Mouse (Mus musculus) cerebellum, adult 11-12 months (tissue): ENCODE results near the gene Slc9a2.
"Not testable (repeated sequence)": the region's sequence is repeated elsewhere in the genome, so short reads cannot be mapped to it uniquely, and the experiment has no call there.

Source experiments
- DNase-seq: peaks from one replicate; pipeline ENCODE4 v3.0.0; 2022

The Slc9a2 gene

DNA sequence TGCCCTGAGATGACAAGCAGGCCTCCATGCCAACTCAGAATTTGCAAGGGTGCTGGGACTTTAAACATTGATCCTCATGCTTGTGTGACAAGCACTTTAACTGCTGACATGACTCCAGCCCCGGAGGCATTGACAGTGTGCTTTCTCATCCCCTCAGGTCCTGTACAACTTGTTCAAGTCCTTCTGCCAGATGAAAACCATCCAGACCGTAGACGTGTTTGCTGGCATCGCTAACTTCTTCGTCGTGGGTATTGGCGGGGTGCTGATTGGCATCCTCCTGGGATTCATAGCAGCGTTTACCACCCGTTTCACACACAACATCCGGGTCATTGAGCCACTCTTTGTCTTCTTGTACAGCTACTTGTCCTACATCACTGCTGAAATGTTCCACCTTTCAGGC is 45.7 kb downstream of the Slc9a2 start:
- DNase-seq = no peak

DNA sequence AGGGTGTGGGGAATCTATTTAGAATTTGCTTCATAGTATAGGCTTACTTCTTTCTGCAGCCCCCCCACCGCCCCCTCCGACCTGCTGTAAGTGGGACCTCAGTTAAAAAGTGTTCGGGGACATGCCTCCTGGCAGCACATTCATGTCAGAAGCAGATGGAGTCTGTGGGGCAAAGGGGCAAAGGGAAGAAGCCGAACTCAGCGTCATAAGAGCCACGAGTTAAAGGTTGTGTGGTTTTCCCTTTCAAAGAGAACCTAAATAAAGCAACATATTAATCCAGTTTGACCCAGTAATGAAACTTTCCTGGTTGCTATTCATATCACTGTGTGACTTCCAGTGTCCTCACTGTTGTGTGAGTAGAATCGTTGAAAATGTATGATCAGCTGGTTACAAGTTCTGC is 47.0 kb downstream of the Slc9a2 start:
- no peak for DNase-seq

DNA sequence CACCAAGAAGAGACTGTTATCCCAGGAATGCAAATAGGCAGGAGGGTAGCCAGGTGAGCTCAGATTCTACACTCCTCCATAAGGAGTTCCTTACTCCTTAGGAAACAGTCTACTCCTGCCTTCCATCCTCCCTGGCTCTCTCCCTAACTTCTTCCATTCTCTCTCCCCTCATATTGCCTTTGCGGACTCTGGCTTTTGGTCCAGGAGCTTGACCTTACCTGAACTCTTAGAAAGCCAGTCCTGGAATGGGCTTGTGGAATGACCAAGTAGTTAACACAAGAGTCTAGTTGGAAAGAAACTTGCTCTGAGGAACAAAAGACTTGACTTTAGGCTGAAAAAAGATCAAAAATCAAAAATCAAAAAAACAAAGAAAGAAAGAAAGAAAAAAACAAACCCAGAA is 48.3 kb downstream of the Slc9a2 start:
- DNase-seq = no peak

- no peak for DNase-seq
Measured at GRCm38 (mm10) chr1:40737671-40738070, 57.3 kb downstream of the Slc9a2 start.

GRCm38 (mm10) chr1:40738246-40738645 is 57.9 kb downstream of the Slc9a2 start:
- DNase-seq = not testable (repeated sequence)

GRCm38 (mm10) chr1:40740739-40741138 is 60.4 kb downstream of the Slc9a2 start:
- no peak for DNase-seq

DNA sequence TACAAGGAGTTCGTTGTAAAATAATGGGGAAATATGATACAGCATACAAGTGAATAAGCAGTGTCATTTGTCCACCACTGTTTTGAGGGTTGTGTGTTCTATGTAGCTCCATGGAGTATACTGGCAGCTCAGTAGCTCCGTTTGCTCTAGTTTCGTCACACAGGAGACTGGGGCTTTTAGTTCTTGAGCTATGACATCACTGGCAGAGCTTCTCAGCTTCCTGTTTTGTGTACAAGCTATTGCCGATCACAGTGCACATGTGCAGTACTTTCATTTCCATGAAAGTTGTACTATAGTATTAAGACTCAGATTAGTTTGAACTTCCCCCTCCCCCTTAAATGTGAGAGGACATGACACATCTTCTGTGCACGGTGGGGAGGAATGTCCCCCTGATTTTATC is 65.7 kb downstream of the Slc9a2 start:
- no peak for DNase-seq

- no peak for DNase-seq
Measured at GRCm38 (mm10) chr1:40759751-40760445, 79.5 kb downstream of the Slc9a2 start.

- DNase-seq = no peak
Measured at GRCm38 (mm10) chr1:40764042-40764441, 83.7 kb downstream of the Slc9a2 start.

DNA sequence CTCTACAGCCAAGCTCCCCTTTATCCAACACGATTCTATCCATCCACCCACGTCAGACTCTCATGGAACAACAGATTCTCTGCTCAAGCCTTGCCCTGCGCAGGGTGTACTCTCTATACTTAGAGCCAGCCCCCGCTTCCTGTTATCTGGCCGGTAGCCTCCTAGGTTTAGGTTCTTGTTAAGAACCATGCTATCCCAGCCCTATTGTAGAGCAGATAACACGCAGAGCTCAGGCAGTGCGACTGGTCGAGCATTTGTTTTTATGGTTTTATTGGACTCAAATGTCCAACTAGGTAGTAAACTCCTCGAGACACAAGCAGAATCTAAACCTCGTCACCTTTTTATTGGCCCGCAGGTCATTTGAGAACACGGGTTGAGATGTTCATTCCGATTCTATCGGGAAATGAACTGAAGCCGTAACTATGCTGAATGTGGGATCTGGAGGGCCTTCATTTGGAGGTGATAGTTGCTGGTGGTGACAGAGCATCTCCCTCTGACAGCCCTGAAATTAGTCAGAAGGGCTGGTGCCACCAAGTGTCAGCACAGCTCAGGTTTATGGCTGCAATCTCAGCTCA is 84.4 kb downstream of the Slc9a2 start:
- no peak for DNase-seq

GRCm38 (mm10) chr1:40765521-40765920 is 85.1 kb downstream of the Slc9a2 start:
- no peak for DNase-seq

DNA sequence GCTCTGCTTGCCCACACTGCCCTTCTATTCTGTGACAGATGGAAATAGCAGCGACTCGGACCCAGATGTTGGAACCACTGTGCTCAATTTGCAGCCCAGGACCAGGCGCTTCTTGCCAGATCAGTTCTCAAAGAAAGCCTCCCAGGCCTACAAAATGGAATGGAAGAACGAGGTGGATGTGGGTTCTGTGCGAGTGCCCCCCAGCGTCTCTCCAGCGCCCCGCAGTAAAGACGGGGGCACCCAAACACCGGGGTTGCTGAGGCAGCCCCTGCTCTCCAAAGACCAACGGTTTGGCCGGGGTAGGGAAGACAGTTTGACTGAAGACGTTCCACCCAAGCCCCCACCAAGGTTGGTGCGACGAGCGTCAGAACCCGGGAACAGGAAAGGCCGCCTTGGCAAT is 87.2 kb downstream of the Slc9a2 start:
- no peak for DNase-seq

- no peak for DNase-seq
Measured at GRCm38 (mm10) chr1:40768606-40769005, 88.2 kb downstream of the Slc9a2 start.

- peak; percentile 8 for DNase-seq
Measured at GRCm38 (mm10) chr1:40769331-40769894, 89.0 kb downstream of the Slc9a2 start.

DNA sequence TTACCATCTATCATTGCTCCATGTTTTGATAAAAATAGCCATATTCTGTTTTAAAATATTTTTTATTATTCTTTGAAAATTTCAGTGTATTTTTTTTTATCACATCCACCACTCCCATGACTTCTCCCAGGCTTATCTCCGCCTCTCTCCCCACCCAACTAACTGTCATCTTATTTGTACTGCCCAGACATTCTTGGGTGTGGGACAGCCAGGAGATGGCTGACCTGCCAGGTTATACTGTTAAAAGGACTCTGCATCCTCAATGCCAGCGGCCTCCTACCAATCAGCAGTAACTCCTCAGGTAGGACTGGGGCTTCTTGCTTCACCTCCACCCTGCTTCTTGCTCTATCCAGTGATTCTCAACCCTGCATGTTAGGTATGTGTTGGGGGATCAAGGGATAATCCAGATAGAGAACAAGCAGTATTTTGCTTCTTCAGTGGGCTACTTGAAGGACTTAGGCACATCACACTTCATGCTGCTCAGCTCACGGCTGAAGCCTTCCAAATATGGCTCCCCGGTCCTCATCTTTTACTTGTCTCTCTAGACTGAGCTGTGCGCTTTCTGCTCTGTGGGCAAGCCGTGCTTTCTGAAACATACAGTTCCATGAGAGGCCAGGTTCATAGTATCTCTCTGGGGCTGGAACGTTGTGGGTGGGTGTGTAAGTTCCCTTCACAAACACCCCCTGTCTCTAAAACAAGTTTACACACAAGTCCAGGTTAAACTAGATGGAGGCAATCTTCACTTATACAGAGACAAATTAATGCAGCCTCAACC is 91.0 kb downstream of the Slc9a2 start:
- DNase-seq = no peak

GRCm38 (mm10) chr1:40773234-40773633 is 92.9 kb downstream of the Slc9a2 start:
- DNase-seq = no peak

DNA sequence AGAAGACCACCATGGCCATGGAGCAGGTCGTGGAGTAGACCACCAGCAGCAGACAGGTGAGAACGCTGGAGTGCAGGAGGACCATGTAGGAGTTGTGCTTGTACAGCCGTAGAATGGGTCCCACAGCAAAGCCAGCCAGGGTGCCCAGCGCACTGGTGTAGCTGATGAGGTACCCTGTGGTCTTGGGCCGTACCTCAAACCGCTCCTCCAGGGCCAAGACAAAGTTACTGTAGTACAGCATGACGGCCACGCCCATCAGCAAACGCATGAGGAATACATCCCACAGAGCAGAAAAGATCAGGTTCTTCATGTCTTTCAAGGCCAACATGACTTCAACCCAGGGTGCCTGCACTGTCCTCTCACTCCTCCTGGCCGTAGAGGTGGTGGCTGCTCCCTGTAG is 93.7 kb downstream of the Slc9a2 start:
- no peak for DNase-seq

DNA sequence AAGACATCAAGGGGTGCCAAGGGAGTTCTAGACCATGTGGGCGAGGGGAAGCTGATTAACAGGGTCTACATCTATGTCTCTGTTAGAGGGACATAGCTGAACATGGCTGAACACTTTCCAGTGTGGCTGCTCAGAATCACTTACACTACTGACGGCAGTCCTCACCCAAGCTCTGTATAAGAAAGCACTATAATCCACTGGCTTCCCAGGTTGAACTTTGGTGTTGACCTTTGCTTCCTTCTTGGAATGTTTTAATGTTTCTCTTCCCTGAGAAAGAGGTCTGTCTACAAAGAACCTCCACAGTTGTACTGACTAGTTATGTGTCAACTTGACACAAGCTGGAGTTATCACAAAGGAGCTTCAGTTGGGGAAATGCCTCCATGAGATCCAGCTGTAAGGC is 95.7 kb downstream of the Slc9a2 start:
- no peak for DNase-seq

GRCm38 (mm10) chr1:40776763-40777162 is 96.4 kb downstream of the Slc9a2 start:
- no peak for DNase-seq

DNA sequence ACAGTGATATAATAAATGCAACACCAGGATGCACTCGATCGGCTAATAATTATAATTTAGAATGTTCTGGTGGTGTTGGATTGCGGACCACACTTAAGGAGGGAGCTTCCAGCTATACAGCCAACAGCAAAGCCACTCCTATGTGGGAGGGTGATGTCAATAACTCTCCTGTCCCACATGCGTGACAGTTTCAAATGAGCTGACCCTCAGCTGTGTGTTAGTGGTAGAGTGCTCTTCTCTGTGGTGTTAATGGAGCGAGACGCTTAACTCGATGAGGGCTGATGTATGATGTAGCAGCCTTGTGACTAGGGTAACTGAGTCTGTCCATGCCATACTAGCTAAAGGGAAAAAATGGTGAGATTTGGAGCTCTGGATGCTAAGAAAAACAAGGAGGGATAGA is 103.1 kb downstream of the Slc9a2 start:
- no peak for DNase-seq

DNA sequence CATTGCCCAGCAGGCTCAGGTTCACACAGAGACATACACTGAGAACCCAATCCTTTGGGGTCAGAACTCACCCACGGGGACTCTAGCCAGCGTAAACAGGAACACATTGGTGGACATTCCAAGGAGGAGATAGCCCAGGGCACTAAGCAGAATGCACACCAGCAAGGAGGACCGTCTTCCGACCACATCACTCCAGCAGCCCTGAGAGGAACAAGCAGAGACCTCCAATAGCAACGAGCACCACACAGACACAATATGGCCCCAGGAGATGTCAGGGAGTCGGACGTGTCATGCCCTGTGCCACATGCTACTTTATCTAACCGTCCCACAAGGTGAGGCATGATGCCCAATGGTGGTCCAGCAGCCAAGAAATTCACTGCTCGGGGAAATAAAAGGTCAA is 103.9 kb downstream of the Slc9a2 start:
- no peak for DNase-seq

GRCm38 (mm10) chr1:40785876-40786445 is 105.6 kb downstream of the Slc9a2 start:
- DNase-seq = no peak

DNA sequence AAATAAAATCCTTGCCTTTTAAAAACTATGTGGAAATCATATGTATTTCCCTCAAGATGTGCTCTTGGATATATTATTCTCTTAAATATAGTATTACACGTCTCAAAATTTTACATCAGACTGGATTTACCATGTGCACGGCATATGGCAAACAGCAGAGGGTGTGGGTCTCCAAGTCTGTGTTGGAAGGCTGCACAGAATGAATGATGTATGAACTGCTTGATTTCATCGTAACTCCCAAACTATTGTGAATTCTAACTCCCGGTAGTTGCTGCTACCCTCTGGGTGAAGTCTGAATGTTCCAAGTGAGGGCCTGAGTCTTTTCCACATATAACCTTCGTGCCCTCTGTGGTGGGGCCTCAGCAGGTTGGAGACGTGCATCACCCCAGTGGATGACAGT is 108.6 kb downstream of the Slc9a2 start:
- DNase-seq = no peak
